Mouse (Mus musculus) layer of hippocampus, adult 18-20 months (tissue): ENCODE data around the gene Vmn2r48. TPM values are rescaled to one million over a fixed set of nuclear protein-coding genes. Genes with fewer than 3 reads are reported as not detected.
"Not testable (repeated sequence)": the region's sequence is repeated elsewhere in the genome, so short reads cannot be mapped to it uniquely, and the experiment has no call there.

ENCODE experiments used
- DNase-seq, 2 experiments: peaks; one replicate each; pipeline ENCODE4 v3.0.0; 2022; ENCODE audit warnings: low spot score in 2 of 2
- long read RNA-seq: library from polyadenylated mRNA; stranded (forward); transcript quantifications from one replicate; pipeline ENCODE4 v2.0.0, GENCODE M21; 2021
- total RNA-seq, 2 experiments: library from RNA; stranded (reverse); gene quantifications; 2 replicates each; pipeline ENCODE4 v1.2.3; 2021

Gene Vmn2r48
- not detected for total RNA-seq
- long read RNA-seq, result 0 reads

DNA sequence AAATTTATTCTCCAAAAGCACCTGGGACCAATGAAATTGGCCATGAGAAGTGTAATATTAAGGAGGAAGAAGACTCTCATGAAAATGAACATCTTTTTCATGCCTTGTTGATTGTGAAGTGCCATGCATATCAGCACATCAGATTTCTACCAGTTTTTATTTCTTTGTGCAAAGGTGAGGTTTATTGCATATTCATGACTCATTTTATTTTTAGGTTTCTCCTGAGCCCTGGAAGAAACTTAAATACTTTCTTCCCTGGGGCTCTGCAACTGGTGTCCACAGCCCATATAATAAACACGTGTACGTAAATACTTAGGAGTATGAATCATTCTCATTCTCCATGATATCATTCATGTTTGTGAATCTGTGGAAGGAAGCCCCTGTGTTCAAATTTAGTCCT lies at the start of gene Vmn2r48:
Vmn2r48 (minus strand) TSS at position 101 of the 400 bp plus-strand sequence.
- DNase-seq, result not testable (repeated sequence)

DNA sequence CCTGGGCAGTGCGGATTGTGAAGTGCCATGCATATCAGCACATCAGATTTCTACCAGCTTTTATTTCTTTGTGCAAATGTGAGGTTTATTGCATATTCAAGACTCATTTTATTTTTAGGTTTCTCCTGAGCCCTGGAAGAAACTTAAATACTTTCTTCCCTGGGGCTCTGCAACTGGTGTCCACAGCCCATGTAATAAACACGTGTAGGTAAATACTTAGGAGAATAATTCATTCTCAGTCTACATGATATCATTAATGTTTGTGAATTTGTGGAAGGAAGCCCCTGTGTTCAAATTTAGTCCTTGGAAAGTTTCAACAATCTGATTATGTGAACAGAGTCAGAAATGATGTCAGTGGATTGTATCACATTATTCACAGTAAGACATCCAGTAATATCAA lies 38.8 kb upstream of the Vmn2r48 start, which contains the start of gene Vmn2r49:
Vmn2r49 (minus strand) TSS at position 101 of the 400 bp plus-strand sequence.
- not testable (repeated sequence) for DNase-seq

Other genes starting within 250 kb of the Vmn2r48 start
- not detected for gene Vmn2r46, start 183.0 kb downstream of the Vmn2r48 start, total RNA-seq
- not detected for gene Vmn2r47, start 112.3 kb downstream of the Vmn2r48 start, total RNA-seq
- not detected for gene Vmn2r49, start 38.7 kb upstream of the Vmn2r48 start, total RNA-seq
- not detected for gene Vmn2r50, start 99.7 kb upstream of the Vmn2r48 start, total RNA-seq
- not detected for gene Vmn2r51, start 152.2 kb upstream of the Vmn2r48 start, total RNA-seq
- gene Vmn2r52, start 223.0 kb upstream of the Vmn2r48 start, total RNA-seq, result not detected